In the genomic region with DNA sequence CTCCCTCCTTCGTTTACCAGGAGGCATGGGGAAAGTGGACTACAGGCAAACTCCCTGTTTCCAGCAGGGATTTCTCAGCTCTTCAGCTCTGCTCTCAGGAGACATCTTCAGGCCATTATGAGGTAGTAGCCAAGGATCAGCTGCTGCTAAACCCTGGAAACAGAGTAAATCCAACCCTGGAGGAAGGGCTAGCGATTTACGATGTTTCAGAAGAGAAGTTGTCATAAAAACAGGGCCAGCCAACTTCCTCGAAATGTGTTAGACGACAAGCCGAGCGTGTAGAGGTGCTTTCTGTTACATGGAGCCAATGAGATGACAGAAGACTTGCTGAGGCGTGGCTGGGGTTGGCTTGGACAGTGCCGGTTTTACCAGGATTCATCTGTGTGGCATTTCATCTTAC, we compare ENCODE assay signal across 8 mouse cellular contexts. TPM values are rescaled to one million over a fixed set of nuclear protein-coding genes. Genes with fewer than 3 reads are reported as not detected.
DNase-seq lines count a peak whose midpoint lies in the region; ATAC-seq and TF ChIP-seq lines count a peak whose summit lies in the region.

No protein-coding gene starts in this region.

- peak; percentile 31; the same call in 1 of the 2 replicates for ATAC-seq in intestine, postnatal 0 days
- ATAC-seq in midbrain, embryonic 15.5 days (replicated peaks): no peak
- ATAC-seq in forebrain, embryonic 12.5 days (ENCODE audit: low FRiP score): no peak

- TF ChIP-seq CTCF in heart, adult 2 months (IDR thresholded peaks at IDR 0.05): peak; percentile 82
- TF ChIP-seq CTCF in MEL (IDR thresholded peaks at IDR 0.05 in 2 of 3, conservative IDR thresholded peaks at IDR 0.05 in 1 of 3; ENCODE audit: control insufficient read depth in 1 of 3, insufficient read depth in 1 of 3, low read depth in 2 of 3, low read length in 3 of 3, poor library complexity in 1 of 3, severe bottlenecking in 1 of 3): peak in 1 of 3 experiments; percentile 2; a peak in 1 of 6 replicates
- TF ChIP-seq CTCF in intestine, postnatal 0 days (IDR thresholded peaks at IDR 0.05; ENCODE audit: low read depth): peak; percentile 69

- 0 out of 2 replicates have a peak, but pooled peaks cover 1% of the 10 kb centered on the region for H3K27me3 ChIP-seq in heart, adult 2 months (ENCODE audit: control insufficient read depth, insufficient read depth, low read length)
- no peaks in the 10 kb centered on the region; the same call in 1 of the 2 replicates for H3K27me3 ChIP-seq in heart, embryonic 10.5 days (ENCODE audit: insufficient read depth, poor library complexity, severe bottlenecking)
- no peaks in the 10 kb centered on the region for H3K27me3 ChIP-seq in MEL (ENCODE audit: control insufficient read depth in 1 of 2, insufficient read depth in 2 of 2, low read length in 2 of 2)
- H3K27me3 ChIP-seq in intestine, postnatal 0 days (replicated peaks; ENCODE audit: control insufficient read depth, insufficient read depth, low read length): no peaks in the 10 kb centered on the region
- H3K27me3 ChIP-seq in midbrain, embryonic 15.5 days (replicated peaks): 0 out of 2 replicates have a peak, but pooled peaks cover 2% of the 10 kb centered on the region
- peaks cover 33% of the 10 kb centered on the region for H3K27me3 ChIP-seq in forebrain, embryonic 12.5 days

- H3K79me2 ChIP-seq in heart, adult 2 months (replicated peaks; ENCODE audit: control insufficient read depth, insufficient read depth, low read length): no peaks in the 10 kb centered on the region
- no peaks in the 10 kb centered on the region for H3K79me2 ChIP-seq in MEL (ENCODE audit: control insufficient read depth, insufficient read depth, low read length, poor library complexity)

- no peak for TF ChIP-seq POLR2A in heart, adult 2 months (IDR thresholded peaks at IDR 0.05; ENCODE audit: insufficient read depth, low read depth, low read length)
- peak in 1 of 2 experiments; percentile 61; a peak in 2 of 4 replicates for TF ChIP-seq POLR2A in MEL (IDR thresholded peaks at IDR 0.05; ENCODE audit: control insufficient read depth in 1 of 2, insufficient read depth in 1 of 2, low read depth in 1 of 2, low read length in 2 of 2, poor library complexity in 1 of 2)

- peaks cover 4% of the 10 kb centered on the region for H3K4me1 ChIP-seq in heart, adult 2 months (ENCODE audit: control insufficient read depth, insufficient read depth, low read length)
- H3K4me1 ChIP-seq in heart, embryonic 10.5 days: peaks cover 20% of the 10 kb centered on the region
- H3K4me1 ChIP-seq in MEL (ENCODE audit: control insufficient read depth in 1 of 2, insufficient read depth in 2 of 2, low read length in 2 of 2): peaks cover 11 to 28% of the 10 kb centered on the region in 2 experiments
- H3K4me1 ChIP-seq in intestine, postnatal 0 days (replicated peaks; ENCODE audit: control insufficient read depth, insufficient read depth, low read length): no peaks in the 10 kb centered on the region
- no peaks in the 10 kb centered on the region for H3K4me1 ChIP-seq in midbrain, embryonic 15.5 days
- H3K4me1 ChIP-seq in forebrain, embryonic 12.5 days: no peaks in the 10 kb centered on the region

- intact Hi-C loops in heart, adult 2 months (cut with DNase I): loop anchor here (2.0 to 5.0 kb wide), 2 partner anchors 105 to 158 kb away; no protein-coding TSS in a partner anchor

- H3K4me2 ChIP-seq in intestine, postnatal 0 days (replicated peaks; ENCODE audit: low read depth): no peak overlapping the region
- no peak overlapping the region for H3K4me2 ChIP-seq in midbrain, embryonic 15.5 days
- H3K4me2 ChIP-seq in forebrain, embryonic 12.5 days: no peak overlapping the region

- peak overlapping the region; percentile 48; the same call in 1 of the 2 replicates for H3K9ac ChIP-seq in heart, adult 2 months (ENCODE audit: low read depth, low read length)
- H3K9ac ChIP-seq in MEL (ENCODE audit: control insufficient read depth, low read depth, low read length, poor library complexity, severe bottlenecking): peak overlapping the region; percentile 31
- no peak overlapping the region for H3K9ac ChIP-seq in intestine, postnatal 0 days (ENCODE audit: low read depth, low read length)
- H3K9ac ChIP-seq in midbrain, embryonic 15.5 days: no peak overlapping the region
- no peak overlapping the region for H3K9ac ChIP-seq in forebrain, embryonic 12.5 days

- WGBS in heart, adult 2 months: 18% methylated on average over 9 of the region's 9 CpGs
- WGBS in heart, embryonic 10.5 days: 61% methylated on average over 9 of the region's 9 CpGs
- 23% methylated on average over 9 of the region's 9 CpGs for WGBS in intestine, postnatal 0 days
- WGBS in midbrain, embryonic 15.5 days: 68% methylated on average over 9 of the region's 9 CpGs
- WGBS in forebrain, embryonic 12.5 days: 70% methylated on average over 9 of the region's 9 CpGs

- no peak overlapping the region for H3K4me3 ChIP-seq in heart, adult 2 months
- H3K4me3 ChIP-seq in heart, embryonic 10.5 days: no peak overlapping the region
- peak overlapping the region; percentile 24 to 33 for H3K4me3 ChIP-seq in MEL (ENCODE audit: control insufficient read depth in 1 of 2, insufficient read depth in 1 of 2, low read depth in 2 of 2, low read length in 2 of 2)
- H3K4me3 ChIP-seq in intestine, postnatal 0 days (ENCODE audit: low read depth, low read length): no peak overlapping the region
- H3K4me3 ChIP-seq in midbrain, embryonic 15.5 days: no peak overlapping the region
- no peak overlapping the region for H3K4me3 ChIP-seq in forebrain, embryonic 12.5 days (replicated peaks)

- H3K27ac ChIP-seq in heart, adult 2 months: no peak overlapping the region
- no peak overlapping the region for H3K27ac ChIP-seq in heart, embryonic 10.5 days
- H3K27ac ChIP-seq in MEL (ENCODE audit: control insufficient read depth, low read depth, low read length): peak overlapping the region; percentile 40; the same call in 1 of the 2 replicates
- H3K27ac ChIP-seq in intestine, postnatal 0 days (ENCODE audit: low read depth, low read length): no peak overlapping the region
- H3K27ac ChIP-seq in midbrain, embryonic 15.5 days: no peak overlapping the region
- no peak overlapping the region for H3K27ac ChIP-seq in forebrain, embryonic 12.5 days

- no peaks in the 10 kb centered on the region for H3K9me3 ChIP-seq in heart, embryonic 10.5 days
- no peaks in the 10 kb centered on the region for H3K9me3 ChIP-seq in MEL (replicated peaks; ENCODE audit: insufficient read depth, low read length)
- no peaks in the 10 kb centered on the region for H3K9me3 ChIP-seq in intestine, postnatal 0 days (ENCODE audit: control insufficient read depth)
- H3K9me3 ChIP-seq in midbrain, embryonic 15.5 days: no peaks in the 10 kb centered on the region
- no peaks in the 10 kb centered on the region for H3K9me3 ChIP-seq in forebrain, embryonic 12.5 days

- no peak; the same call in none of the 2 replicates for TF ChIP-seq RAD21 in MEL (IDR thresholded peaks at IDR 0.05; ENCODE audit: low read depth, low read length)

- peak in 1 of 2 experiments; percentile 39 for DNase-seq in heart, adult 2 months
- no peak for DNase-seq in heart, embryonic 10.5 days (ENCODE audit: low spot score)
- DNase-seq in MEL (ENCODE audit: low read depth, low spot score): peak; percentile 92
- peak; percentile 61 for DNase-seq in lung, postnatal 36 days
- no peak for DNase-seq in c-Kit-positive CD71-positive TER-119-positive erythroid progenitor cells, embryonic 14.5 days (ENCODE audit: low spot score)

- peak; percentile 52; the same call in 1 of the 2 replicates for TF ChIP-seq EP300 in heart, adult 2 months (IDR thresholded peaks at IDR 0.05; ENCODE audit: insufficient read depth, low read depth, low read length)
- TF ChIP-seq EP300 in MEL (IDR thresholded peaks at IDR 0.05; ENCODE audit: low read depth in 1 of 2, low read length in 2 of 2): no peak; a peak in 1 of 4 replicates

- H3K36me3 ChIP-seq in heart, adult 2 months (ENCODE audit: control insufficient read depth, insufficient read depth, low read length): no peaks in the 10 kb centered on the region
- H3K36me3 ChIP-seq in heart, embryonic 10.5 days: no peaks in the 10 kb centered on the region
- peaks cover 0 to 18% of the 10 kb centered on the region in 2 experiments; a peak in 2 of 4 replicates for H3K36me3 ChIP-seq in MEL (ENCODE audit: control insufficient read depth in 1 of 2, insufficient read depth in 2 of 2, low read length in 2 of 2)
- no peaks in the 10 kb centered on the region for H3K36me3 ChIP-seq in intestine, postnatal 0 days (ENCODE audit: control insufficient read depth, insufficient read depth)
- no peaks in the 10 kb centered on the region for H3K36me3 ChIP-seq in midbrain, embryonic 15.5 days (replicated peaks)
- H3K36me3 ChIP-seq in forebrain, embryonic 12.5 days (replicated peaks): no peaks in the 10 kb centered on the region

TF ChIP-seq in MEL, 35 proteins besides CTCF, POLR2A, EP300 and RAD21 (continues in another document):
- TF ChIP-seq MAX (IDR thresholded peaks at IDR 0.05; ENCODE audit: low read length) (peak; percentile 73; the same call in 1 of the 2 replicates), ELF1 (IDR thresholded peaks at IDR 0.05; ENCODE audit: low read depth, low read length) (peak; percentile 60; the same call in 1 of the 2 replicates), CHD2 (IDR thresholded peaks at IDR 0.05; ENCODE audit: low read length) (no peak), MXI1 (IDR thresholded peaks at IDR 0.05; ENCODE audit: low read depth, low read length) (peak; percentile 79), TBP (IDR thresholded peaks at IDR 0.05; ENCODE audit: low read depth, low read length) (peak; percentile 57), MYC (IDR thresholded peaks at IDR 0.05; ENCODE audit: low read depth, low read length) (peak; percentile 63; the same call in 1 of the 2 replicates), ZKSCAN1 (IDR thresholded peaks at IDR 0.05; ENCODE audit: low read depth, low read length) (no peak), ZNF384 (IDR thresholded peaks at IDR 0.05; ENCODE audit: low read depth, low read length) (no peak), TCF12 (IDR thresholded peaks at IDR 0.05; ENCODE audit: low read depth, low read length) (no peak), HCFC1 (IDR thresholded peaks at IDR 0.05; ENCODE audit: low read depth, low read length) (peak; percentile 62; the same call in 1 of the 2 replicates), SIN3A (IDR thresholded peaks at IDR 0.05; ENCODE audit: low read length) (peak; percentile 63)

RNA-seq across cellular contexts. Expression of a gene that starts 19.7 kb away (rescaled TPM):
- total RNA-seq in heart, adult 2 months (2021): 10 to 100 TPM; 23.5 to 28.2 TPM
- 14.9 and 17.4 TPM in 2 replicates for polyA plus RNA-seq in heart, adult 2 months (2012; rRNA removed)
- 17.5 and 20.8 TPM in 2 replicates for polyA plus RNA-seq in heart, embryonic 10.5 days (2016; fragmentation: Nextera tagmentation; extraction: Ambion mirVana)
- total RNA-seq in MEL (2012; rRNA removed): 22.1 and 24.3 TPM in 2 replicates
- polyA plus RNA-seq in MEL (2012; ENCODE audit: insufficient read depth in 1 of 2, insufficient read length in 2 of 2, low read depth in 1 of 2, low replicate concordance in 2 of 2, missing spikeins in 1 of 2): 100 to 1,000 TPM in 1 of 2 experiments, 10 to 100 TPM in 1; 13.8 to 171 TPM
- polyA plus RNA-seq in intestine, postnatal 0 days (2015; fragmentation: Nextera tagmentation; extraction: Ambion mirVana): 6.0 and 6.1 TPM in 2 replicates
- polyA plus RNA-seq in midbrain, embryonic 15.5 days (2015; fragmentation: Nextera tagmentation; extraction: Ambion mirVana): 7.9 and 8.1 TPM in 2 replicates
- polyA plus RNA-seq in forebrain, embryonic 12.5 days (2016; fragmentation: Nextera tagmentation; extraction: Ambion mirVana): 9.4 and 9.8 TPM in 2 replicates

Comparison
In these comparisons a context has a peak if more than half of its experiments do, and no peak if none do; other contexts are left out.
1. DNase-seq: peak in MEL (single experiment) and lung, postnatal 36 days (single experiment); none in heart, embryonic 10.5 days (single experiment) and c-Kit-positive CD71-positive TER-119-positive erythroid progenitor cells, embryonic 14.5 days (single experiment).
2. H3K4me3 ChIP-seq: peak in MEL (2 of 2); none in heart, adult 2 months (single experiment), heart, embryonic 10.5 days (single experiment), intestine, postnatal 0 days (single experiment), midbrain, embryonic 15.5 days (single experiment) and forebrain, embryonic 12.5 days (single experiment).
3. H3K9ac ChIP-seq: peak in heart, adult 2 months (single experiment) and MEL (single experiment); none in intestine, postnatal 0 days (single experiment), midbrain, embryonic 15.5 days (single experiment) and forebrain, embryonic 12.5 days (single experiment).